Mouse (Mus musculus) thymus, postnatal 36 days (tissue): Measurements from ENCODE around the gene Abcg8.

Experiments used
- DNase-seq, 2 experiments: peaks; one replicate each; pipeline ENCODE4 v3.0.0; 2022; ENCODE audit warnings: mixed read lengths in 2 of 2

The Abcg8 gene

DNA sequence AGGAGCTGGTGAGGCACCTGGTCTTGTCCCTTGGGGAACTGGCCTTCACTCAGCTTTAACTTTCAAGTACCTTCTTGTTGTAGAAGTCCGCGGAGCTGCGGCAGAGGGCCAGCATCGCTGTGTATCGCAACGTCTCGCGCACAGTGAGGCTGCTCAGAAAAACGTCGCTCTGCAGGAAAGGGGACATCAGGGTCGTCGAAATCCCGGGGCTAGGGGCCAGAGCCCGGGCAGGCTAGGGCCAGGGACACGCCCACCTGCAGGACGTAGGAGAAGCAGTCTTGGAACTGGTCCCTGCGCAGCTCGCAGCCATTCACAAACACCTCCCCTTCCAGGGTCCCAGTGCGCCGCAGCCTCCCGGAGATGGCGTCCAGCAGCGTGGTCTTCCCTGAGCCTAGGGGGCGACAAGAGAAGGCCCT, at the start of gene Abcg8:
Gene Abcg8 (plus strand): TSS at position 352 of the 416 bp plus-strand sequence.
- DNase-seq, result no peak

GRCm38 (mm10) chr17:84626857-84627305, 49.2 kb upstream of the Abcg8 start:
- DNase-seq, result no peak

GRCm38 (mm10) chr17:84627721-84628120, 48.4 kb upstream of the Abcg8 start:
- DNase-seq, result no peak

DNA sequence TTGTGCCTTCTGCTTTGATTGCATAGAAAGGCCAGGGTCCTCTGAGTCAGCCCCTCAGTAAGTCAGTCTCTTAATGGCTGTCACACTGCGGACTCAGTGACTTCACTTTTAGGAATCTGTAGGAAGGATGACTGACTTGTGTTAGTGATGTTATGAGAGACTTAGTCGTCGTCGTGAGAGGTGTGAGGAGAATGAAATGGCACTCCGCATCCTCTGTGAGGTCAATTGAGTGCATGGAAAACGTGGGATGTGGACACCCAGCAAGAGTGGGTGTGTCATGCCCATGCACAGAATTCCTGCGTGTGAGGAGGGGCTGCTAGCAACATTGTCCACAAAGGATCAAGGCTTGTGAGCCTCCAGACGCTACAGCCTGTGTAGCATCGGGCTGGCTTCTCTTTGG, 47.5 kb upstream of the Abcg8 start:
- DNase-seq, result no peak

DNA sequence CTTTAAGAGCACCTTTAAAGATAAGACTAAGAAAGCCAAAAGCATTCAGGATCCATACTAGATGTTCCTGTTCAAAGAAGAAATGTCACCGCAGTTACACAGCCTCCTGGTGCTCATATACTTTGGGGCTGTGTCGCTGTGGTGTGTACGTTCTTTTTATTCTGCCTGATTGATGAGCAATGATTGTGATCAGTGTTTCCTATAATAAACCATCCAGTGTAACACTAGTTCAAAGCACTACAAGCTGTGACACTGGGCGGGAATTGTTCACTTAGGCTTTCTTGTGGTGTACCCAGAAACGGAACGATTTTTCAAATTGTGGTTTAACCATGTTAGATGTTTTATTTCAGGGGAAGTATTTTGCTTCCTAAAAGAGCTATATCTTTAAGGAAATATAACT, 44.3 kb upstream of the Abcg8 start:
- DNase-seq, result no peak

DNA sequence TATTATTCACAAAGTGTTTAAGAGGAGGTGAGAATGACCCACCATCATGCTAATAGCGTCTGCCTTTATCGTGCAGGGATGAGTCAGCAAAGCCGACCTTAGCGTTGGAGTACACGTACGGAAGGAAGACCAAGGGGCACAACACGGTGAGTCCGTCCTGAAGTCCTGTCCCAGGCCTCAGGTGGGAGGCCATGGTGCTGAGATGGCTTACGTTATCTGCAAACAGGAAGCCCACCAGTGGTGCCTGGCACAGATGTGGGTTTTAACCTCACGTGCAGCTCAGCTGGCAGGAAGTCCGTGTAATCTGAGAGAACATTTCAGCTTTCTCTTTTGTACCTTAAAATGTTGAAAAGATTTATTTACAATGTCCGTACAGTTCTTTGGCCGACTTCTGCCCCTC, 42.7 kb upstream of the Abcg8 start:
- DNase-seq, result peak; percentile 48 to 71

DNA sequence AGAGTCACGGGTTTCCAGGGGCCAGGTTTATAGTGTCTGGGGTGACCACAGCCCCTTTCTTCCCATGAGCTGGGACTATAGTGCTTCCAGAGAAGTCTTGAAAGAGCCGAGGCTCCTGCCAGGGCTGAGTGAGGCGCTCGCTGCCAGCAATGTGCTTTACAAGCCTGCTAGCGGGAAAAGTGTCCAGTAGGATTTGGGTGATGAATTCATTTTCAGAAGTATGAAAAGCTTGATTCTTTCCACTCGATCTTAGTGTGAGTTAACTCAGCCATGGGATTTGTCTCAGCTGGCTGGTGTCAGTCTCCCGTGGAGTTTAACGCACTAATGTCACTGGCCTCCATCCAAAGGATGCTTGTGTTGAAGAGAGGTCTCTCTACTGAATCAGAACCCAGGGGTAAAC, 39.8 kb upstream of the Abcg8 start:
- no peak for DNase-seq

- no peak for DNase-seq
Measured at GRCm38 (mm10) chr17:84637971-84638370, 38.1 kb upstream of the Abcg8 start.

GRCm38 (mm10) chr17:84639796-84640378, 36.2 kb upstream of the Abcg8 start:
- no peak for DNase-seq

DNA sequence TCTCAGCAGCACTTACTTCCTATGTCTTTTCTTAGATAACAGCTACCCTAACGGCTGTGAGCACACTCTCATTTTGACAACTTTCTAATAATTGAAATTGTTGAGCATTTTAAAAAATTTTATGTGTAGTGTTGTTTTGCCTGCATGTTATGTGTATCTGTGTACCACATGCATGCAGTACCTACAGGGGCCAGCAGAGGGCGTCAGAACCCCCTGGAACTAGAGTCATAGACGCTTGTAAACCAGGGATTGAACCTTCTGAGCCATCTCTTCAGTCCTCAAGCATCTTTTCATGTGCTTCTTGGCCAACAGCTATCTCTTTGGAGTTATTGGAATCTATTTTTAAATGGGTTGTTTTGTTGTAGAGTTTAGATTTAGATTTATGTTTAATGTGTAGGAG, 34.2 kb upstream of the Abcg8 start:
- DNase-seq, result peak; percentile 45 to 63

DNA sequence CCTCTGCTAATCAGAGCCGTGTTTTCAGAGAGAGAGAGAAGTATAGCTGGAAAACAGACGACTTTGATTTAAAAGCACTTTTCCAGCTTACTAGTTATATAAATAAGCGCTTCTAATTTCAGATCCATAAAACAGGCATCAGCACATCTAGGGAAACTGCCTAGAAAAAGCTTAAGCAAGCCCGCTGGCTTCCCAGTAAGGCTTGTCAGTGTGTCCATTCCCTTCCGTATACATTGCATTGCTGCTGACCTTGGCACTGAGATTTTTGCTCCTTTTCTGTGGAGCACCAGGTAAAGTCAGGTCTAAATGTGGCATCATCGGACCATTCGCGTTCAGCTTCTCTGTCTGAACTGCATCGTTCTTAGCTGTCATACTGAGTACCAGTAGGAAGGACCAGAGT, 33.8 kb upstream of the Abcg8 start:
- no peak for DNase-seq

DNA sequence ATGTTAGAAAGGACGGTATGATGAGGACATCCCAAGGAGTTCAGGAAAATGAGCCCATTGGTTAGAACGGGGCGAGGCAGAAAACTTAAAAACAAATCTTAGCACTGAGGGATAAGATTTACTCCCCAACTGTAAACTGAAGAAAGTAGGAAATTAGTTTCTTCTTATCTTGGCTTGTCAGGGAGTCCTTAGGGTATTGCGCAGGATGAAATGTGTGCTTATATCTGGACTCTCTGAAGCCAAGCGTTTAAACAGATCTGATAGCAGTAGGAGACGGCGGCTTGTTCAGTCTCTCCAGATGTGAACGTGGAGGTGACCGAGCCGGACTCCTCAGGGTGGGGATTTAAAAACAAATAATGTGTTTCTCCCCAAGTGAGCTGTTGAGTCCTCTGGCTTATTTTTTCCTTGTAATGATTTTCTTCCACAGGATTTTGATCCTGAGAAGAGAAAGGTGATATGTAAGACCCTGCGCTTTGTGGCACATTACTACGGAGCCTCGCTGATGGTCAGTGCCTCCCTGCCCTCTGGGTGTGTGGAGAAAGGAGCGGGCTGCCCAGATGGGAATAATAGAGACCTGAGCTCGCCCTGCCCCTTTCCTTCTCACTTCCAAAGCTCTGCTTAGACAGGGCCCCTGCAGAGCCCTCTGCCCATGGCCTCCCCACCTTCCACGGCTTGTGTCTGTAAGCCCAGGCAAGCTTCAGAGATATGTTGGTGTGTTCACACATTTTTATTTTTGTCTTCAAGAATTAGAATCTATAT, 31.6 kb upstream of the Abcg8 start:
- no peak for DNase-seq

DNA sequence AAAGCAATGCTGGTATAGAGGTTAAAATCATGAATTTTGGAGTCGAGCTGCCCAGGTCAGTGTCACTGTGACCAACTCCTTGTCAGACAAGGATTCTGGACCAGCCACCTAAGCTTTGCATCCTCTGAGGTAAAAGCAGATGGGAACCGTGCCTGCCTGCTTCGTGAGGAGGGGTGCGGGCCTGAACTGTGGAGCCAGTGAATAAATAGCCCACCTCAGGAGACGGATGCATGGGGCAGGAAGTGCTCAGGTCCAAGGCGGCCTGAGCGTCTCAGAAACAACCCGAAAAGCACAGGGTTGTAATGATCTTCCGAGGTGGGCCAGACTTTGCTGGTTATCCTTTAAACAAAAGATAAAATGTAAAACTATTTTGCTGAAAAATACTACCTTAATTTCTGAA, 31.0 kb upstream of the Abcg8 start:
- no peak for DNase-seq

DNA sequence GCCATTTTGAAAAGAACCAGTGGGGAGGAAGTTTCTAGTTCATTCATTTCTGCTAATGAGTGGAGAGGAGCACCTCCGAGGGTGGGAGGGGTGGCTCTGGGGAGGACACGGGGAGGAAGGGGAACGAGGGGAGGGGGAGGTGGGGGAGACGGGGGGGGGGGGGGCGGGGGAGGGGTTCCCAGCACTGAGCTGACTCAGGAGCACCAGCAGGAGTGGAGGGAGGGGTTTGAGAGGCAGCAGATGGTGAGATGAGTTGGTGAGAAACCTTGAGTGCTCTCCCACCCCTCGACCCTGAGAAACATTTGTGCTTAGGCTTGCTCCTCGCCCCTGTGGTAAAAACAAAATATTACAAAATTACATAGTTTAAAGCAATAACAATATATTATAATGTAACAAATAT, 30.2 kb upstream of the Abcg8 start:
- DNase-seq, result no peak

DNA sequence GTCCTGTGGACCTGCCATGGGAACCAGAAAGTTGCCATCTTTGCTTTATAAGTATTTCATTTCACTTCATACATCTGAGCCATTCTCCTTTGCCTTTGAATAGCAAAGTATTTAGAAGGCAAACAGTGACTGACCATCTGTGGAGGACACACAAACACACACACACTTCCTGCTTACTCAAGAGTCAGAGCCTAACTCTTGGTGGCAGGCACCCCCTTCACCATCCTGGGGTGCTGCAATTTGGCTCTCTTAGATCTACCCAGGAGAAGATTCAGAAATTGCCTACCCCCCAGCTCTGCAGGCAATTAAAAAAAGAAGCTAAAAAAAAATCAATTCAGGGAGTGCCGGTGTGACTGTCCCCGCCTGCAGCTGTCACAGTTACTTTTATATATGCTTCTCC, 29.6 kb upstream of the Abcg8 start:
- DNase-seq, result no peak

DNA sequence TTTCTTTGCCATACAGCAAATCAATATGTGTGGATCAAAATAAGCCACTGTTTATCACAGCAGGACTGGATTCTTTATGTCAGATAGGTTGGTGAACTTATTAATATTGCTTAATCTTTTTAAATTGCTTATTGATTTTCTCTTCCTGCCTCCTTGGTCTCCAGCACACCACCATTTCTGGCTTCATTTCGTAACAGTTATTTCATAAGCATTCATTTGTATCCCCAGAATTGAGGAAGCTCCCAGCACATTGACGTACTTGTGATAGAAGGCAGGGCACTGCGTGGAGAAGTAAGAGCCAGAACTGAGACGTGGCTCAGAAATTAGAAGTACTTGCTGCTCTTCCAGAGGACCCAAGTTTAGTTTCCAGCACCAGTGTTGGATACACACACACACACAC, 28.5 kb upstream of the Abcg8 start:
- DNase-seq, result no peak

DNA sequence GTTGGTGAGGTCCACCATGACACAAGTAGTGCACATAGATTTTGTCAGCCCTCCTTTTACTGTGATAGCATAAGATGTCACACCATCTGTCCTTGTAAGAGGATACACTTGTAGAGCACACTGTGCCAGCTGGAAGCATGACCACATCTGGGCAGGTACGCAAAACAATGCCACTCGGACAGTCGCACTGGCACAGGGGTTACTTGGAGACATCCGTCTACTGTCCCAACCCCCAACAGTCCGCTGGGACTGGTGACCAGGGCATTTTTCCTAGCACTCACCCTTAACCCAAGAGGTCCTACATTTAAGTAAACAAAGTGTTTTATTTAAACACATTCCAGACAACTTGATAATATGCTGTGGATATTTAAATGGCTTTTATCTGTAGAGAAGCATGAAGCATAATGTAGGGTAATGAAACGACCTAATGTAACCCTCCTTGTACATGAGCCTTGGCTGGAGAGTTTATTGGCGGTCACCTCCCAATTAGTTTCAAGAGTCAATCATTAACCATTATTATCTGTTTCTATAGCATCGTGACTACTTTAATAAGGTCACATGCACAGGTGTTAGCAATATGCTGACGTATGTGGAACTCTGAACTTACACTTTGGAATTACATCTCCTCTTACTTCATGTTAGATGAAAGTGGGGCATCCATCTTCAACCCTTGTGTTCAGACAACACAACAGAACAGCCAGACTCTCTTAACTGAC, 25.6 kb upstream of the Abcg8 start:
- no peak for DNase-seq

- DNase-seq, result no peak
Measured at GRCm38 (mm10) chr17:84653544-84653943, 22.6 kb upstream of the Abcg8 start.

DNA sequence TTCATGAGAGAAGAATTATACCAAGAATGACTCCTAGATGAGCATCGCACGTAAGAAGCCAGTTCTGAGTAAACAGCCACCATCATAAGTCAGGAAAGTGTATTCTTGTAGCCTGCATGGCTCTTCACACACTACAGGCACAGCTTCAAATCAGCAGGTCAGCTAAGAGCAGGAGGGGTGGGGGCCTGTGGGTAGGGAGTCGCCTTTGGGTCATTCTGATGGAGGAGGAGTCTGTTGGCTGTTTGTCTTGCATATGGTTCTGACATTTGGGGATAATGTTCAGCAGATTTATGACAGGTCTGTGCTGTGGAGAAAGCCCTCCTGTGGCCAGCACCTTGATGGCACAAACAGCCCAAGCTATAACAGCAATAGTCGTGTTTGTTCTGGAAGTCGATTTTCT, 19.9 kb upstream of the Abcg8 start:
- DNase-seq, result no peak

DNA sequence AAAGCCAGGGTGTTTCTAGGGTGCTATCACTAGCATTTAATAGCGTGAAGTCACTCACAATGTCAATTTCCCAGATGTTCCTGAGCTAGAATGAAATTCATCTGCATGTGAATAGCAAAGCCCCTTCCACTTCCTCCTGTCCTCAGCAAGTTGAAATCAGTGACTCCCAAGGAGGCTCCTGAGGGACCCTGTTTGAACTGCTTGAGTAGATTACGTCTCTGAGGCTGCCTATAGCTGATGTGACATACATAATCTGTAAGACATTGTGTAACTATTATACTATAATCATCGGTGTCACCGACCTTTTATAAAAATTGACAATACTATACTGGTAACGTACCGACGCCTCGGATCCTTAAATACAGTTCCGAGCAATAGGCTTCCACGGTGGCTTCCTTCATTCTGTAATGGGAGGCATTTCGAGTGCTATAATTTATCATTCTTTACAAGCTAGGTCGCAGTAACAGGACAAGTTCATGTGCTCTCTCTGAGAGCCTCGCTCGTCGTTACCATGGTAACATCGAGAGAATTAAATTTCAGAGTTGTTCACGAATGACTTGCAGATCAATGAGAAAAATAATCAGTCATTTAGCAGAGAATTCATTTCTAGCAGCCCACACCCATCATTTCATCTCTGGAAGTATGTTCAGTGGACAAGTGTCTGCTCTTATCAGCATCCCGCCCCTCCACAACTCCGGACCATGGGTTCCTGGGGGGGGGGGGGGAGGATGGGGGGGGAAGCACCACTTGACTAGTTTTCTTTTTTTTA, 19.3 kb upstream of the Abcg8 start:
- DNase-seq, result no peak

- DNase-seq, result no peak
Measured at GRCm38 (mm10) chr17:84657422-84657732, 18.7 kb upstream of the Abcg8 start.

DNA sequence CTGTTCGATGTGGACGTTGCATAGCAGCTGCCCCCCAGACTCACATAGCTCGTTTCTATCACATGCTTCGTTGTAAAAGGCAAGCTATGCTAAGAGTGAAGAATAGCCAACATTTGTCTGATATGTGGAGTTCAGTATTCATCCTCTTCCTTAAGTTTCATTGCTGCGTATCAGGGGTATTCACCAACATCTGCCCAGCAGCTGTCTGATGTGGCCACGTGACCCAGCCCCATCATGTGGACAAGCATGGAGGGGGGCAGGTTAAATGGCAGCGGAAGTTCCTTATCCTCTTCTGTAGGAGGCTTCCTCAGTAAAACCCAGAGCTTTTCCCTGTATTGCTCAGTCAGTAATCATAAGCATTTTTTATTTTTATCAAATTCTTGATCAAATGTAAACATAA, 18.3 kb upstream of the Abcg8 start:
- DNase-seq, result no peak

DNA sequence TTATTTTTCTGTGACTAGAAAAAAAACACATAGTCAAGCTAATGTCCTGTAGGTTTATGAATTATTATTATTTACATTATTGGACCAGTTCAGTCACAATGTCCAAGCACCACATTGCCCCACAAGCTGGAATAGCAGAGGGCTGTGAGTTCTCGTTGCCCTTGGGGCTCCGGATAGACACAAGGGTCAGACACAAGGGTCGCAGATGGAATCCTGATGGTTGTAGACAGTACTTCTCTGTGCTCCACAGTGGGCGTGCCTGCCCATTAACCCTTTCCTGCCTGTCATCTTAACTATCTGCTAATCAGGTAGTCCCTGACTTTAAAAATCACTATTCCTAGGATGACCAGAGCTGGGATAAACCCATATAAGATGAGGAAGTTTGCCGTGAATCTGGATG, 17.9 kb upstream of the Abcg8 start:
- no peak for DNase-seq

GRCm38 (mm10) chr17:84658951-84659350, 17.2 kb upstream of the Abcg8 start:
- no peak for DNase-seq
